Mouse (Mus musculus) midbrain, embryonic 12.5 days (tissue): ENCODE data around the gene AB124611. TPM values are rescaled to one million over a fixed set of nuclear protein-coding genes. Genes with fewer than 3 reads are reported as not detected.
"Not testable (repeated sequence)": the region's sequence is repeated elsewhere in the genome, so short reads cannot be mapped to it uniquely, and the experiment has no call there.

ENCODE experiments used
- ATAC-seq: fragments of 200-750 bp; cut with Nextera tagmentation; 2 replicates; pipeline ENCODE4 v1.8.0; 2017; ENCODE audit warnings: low read depth, moderate TSS enrichment, moderate library complexity; ENCODE audit not compliant: low FRiP score
- H3K27ac ChIP-seq: fragments of 300-500 bp; sonication (generic); replicated peaks from 2 replicates; pipeline ENCODE4 v1.5.1; 2016; ENCODE audit warnings: mild to moderate bottlenecking
- H3K27me3 ChIP-seq: fragments of 300-500 bp; sonication (generic); 2 replicates; pipeline ENCODE4 v1.6.1; 2016; ENCODE audit warnings: mild to moderate bottlenecking
- H3K36me3 ChIP-seq: fragments of 300-500 bp; sonication (generic); 2 replicates; pipeline ENCODE4 v1.6.1; 2016
- H3K4me1 ChIP-seq: fragments of 300-500 bp; sonication (generic); 2 replicates; pipeline ENCODE4 v1.6.1; 2016
- H3K4me2 ChIP-seq: fragments of 300-500 bp; sonication (generic); replicated peaks from 2 replicates; pipeline ENCODE4 v1.6.1; 2016; ENCODE audit warnings: mild to moderate bottlenecking, moderate library complexity
- H3K4me3 ChIP-seq: fragments of 300-500 bp; sonication (generic); 2 replicates; pipeline ENCODE4 v1.5.1; 2016; ENCODE audit warnings: mild to moderate bottlenecking
- H3K9ac ChIP-seq: fragments of 300-500 bp; sonication (generic); replicated peaks from 2 replicates; pipeline ENCODE4 v1.6.1; 2016; ENCODE audit warnings: mild to moderate bottlenecking, moderate library complexity
- H3K9me3 ChIP-seq: fragments of 300-500 bp; sonication (generic); 2 replicates; pipeline ENCODE4 v1.6.1; 2016; ENCODE audit warnings: mild to moderate bottlenecking
- WGBS: fragments of 180-500 bp; shearing (Covaris S2); methylation state at CpG from one replicate; pipeline ENCODE4 v1.1.7; 2016; 5-methylcytosine and 5-hydroxymethylcytosine counted together
- polyA plus RNA-seq: library from polyadenylated mRNA; unstranded; fragments of >200 nt; fragmentation: Nextera tagmentation; extraction: Ambion mirVana; gene quantifications from 2 replicates; pipeline ENCODE4 v1.2.1, GENCODE M21; 2016

Gene AB124611
- polyA plus RNA-seq, 1 experiment from 2014 or later, result 5.9 TPM

DNA sequence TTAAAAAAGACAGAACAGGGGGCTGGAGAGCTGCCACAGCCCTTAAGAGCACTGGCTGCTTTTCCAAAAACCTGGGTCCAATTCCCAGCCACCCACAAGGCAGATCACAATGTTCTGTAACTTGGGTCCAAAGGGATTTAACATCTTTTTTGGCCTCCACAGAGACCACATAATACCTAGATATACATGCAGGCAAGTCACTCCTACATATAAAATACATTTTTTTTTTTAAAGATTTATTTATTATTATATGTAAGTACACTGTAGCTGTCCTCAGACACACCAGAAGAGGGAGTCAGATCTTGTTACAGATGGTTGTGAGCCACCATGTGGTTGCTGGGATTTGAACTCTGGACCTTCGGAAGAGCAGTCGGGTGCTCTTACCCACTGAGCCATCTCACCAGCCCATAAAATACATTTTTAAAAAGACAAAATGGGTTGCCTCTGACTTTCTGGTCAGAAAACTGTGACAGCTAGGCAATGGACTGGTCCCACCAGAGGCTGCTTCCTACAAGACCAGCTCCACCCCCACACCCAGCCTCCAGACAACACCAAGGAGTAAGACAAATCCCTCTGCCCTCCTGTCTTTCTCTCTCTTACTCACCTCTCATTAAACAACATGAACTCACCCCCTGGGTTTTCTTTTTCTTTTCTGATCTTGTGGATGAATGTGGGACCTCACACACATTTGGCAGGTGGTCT lies 1.3 kb downstream of the AB124611 start:
- H3K36me3 ChIP-seq, result peaks cover 11% of the 10 kb centered on the region; the same call in 1 of the 2 replicates
- no peak overlapping the region for H3K4me2 ChIP-seq
- H3K4me3 ChIP-seq, result no peak overlapping the region
- no peaks in the 10 kb centered on the region for H3K9me3 ChIP-seq
- H3K27me3 ChIP-seq, result no peaks in the 10 kb centered on the region
- H3K9ac ChIP-seq, result no peak overlapping the region
- WGBS, result 91% methylated on average over 2 of the region's 2 CpGs
- H3K4me1 ChIP-seq, result no peaks in the 10 kb centered on the region
- no peak for ATAC-seq
- H3K27ac ChIP-seq, result no peak overlapping the region

DNA sequence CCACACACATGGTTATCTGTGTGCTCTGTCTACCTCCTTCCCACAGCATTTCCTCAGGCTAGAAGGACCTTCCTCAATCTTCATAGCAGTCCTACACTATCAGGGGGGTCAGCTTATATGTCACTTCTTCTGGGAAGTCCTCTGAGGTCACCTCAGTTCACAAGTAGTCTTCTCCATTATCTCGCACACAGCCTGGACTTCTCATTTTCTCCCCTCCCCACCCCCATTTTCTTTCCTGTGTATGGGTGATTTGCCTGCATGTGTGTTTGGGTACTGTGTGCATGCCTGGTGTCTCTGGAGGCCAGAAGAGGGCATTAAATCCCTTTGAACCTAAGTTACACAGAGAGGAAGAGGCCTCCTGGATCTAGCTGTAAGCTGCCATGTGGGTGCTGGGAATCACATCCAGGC lies 1.9 kb downstream of the AB124611 start:
- Histone ChIP-seq H3K4me3 (no peak overlapping the region), H3K27me3 (no peaks in the 10 kb centered on the region), H3K9ac (no peak overlapping the region), H3K4me2 (no peak overlapping the region), H3K4me1 (no peaks in the 10 kb centered on the region), H3K27ac (no peak overlapping the region), H3K36me3 (peaks cover 11% of the 10 kb centered on the region; the same call in 1 of the 2 replicates), H3K9me3 (no peaks in the 10 kb centered on the region)
- 33% methylated on average over 1 of the region's 1 CpGs for WGBS
- no peak for ATAC-seq

DNA sequence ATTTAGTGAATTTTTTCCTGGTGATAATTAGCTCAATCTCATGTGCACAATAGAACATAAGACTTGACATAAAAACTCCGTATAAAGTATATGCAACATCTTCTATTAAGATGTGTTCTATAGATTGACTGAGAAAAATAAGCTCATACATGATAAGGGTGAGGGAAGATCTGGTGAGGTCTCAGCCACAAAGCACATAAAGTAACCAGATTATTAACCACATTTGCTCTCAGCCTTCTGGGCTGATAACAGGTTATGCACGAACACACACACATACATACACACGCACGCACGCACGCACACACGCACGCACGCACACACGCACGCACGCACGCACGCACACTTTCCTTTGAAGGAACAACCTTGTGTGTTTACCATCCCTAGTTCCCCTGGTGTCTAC lies 10.5 kb downstream of the AB124611 start:
- ATAC-seq, result no peak
- WGBS, result 99% methylated on average over 14 of the region's 14 CpGs
- no peak overlapping the region for H3K4me2 ChIP-seq
- H3K9ac ChIP-seq, result no peak overlapping the region
- no peak overlapping the region for H3K27ac ChIP-seq
- no peak overlapping the region for H3K4me3 ChIP-seq
- no peaks in the 10 kb centered on the region for H3K27me3 ChIP-seq
- no peaks in the 10 kb centered on the region for H3K4me1 ChIP-seq
- peaks cover 4% of the 10 kb centered on the region; the same call in 1 of the 2 replicates for H3K36me3 ChIP-seq
- H3K9me3 ChIP-seq, result no peaks in the 10 kb centered on the region

DNA sequence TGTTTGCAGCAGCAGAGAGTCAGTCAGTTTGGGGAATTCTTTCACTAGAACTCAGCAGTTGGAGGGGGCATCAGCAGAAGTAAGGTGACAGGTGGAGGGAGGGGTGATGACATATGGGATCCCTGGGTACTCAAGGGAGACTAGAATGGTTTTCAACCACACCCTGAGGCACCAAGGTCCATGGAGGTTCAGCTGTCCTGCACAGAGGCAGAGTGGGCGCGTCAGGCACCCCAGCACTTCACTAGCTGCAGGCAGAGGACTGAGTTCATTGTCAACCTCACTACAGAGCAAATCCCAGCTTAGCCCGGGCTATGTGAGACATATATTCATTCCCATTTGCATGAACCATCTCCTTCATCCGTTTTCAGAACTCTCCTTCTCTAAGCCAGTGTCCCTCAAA lies 11.0 kb downstream of the AB124611 start:
- no peaks in the 10 kb centered on the region for H3K9me3 ChIP-seq
- H3K27me3 ChIP-seq, result no peaks in the 10 kb centered on the region
- H3K9ac ChIP-seq, result no peak overlapping the region
- H3K4me3 ChIP-seq, result no peak overlapping the region
- H3K4me2 ChIP-seq, result no peak overlapping the region
- 80% methylated on average over 4 of the region's 4 CpGs for WGBS
- H3K36me3 ChIP-seq, result peaks cover 4% of the 10 kb centered on the region; the same call in 1 of the 2 replicates
- ATAC-seq, result no peak
- H3K4me1 ChIP-seq, result no peaks in the 10 kb centered on the region
- H3K27ac ChIP-seq, result no peak overlapping the region

DNA sequence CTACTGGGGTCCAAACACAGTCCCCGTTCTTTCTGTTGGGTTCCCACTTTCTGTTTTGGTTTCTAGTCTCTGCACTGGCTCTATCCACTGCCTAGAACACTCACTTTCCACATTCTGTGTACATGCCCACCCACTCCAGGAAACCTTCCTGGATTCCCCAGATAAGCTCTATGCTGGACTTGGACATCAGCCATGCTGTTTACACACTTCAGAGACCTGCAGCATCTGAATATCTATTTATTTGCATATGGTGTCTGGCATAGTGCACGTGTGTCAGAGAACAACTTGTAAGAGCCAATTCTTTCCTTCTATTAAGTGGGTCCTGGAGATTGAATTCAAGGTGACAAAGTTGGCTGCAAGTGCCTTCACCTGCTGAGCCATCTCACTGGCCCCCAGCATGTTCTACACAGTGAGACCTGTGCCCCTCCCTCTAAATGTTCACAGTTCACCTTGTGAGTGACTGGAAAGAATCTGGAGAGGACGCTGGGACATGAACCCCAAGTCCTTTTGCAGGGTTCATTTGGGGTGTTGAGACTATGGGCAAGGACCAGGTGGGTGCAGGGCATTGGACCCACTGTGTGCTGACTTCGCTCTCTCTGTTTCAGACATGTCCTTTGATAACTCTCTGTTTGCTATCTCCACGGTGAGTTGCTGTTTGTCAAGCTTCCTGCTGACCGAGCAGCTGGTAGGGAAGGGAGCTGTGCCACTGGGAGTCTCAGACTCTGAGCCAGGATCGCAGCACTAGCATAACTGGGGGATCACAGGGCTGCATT lies 14.2 kb downstream of the AB124611 start:
- no peak for ATAC-seq
- no peak overlapping the region for H3K4me2 ChIP-seq
- H3K4me1 ChIP-seq, result peaks cover 8% of the 10 kb centered on the region
- no peak overlapping the region for H3K9ac ChIP-seq
- no peak overlapping the region for H3K4me3 ChIP-seq
- H3K27ac ChIP-seq, result no peak overlapping the region
- no peaks in the 10 kb centered on the region for H3K27me3 ChIP-seq
- peaks cover 4% of the 10 kb centered on the region; the same call in 1 of the 2 replicates for H3K36me3 ChIP-seq
- no peaks in the 10 kb centered on the region for H3K9me3 ChIP-seq
- WGBS, result 80% methylated on average over 7 of the region's 7 CpGs

DNA sequence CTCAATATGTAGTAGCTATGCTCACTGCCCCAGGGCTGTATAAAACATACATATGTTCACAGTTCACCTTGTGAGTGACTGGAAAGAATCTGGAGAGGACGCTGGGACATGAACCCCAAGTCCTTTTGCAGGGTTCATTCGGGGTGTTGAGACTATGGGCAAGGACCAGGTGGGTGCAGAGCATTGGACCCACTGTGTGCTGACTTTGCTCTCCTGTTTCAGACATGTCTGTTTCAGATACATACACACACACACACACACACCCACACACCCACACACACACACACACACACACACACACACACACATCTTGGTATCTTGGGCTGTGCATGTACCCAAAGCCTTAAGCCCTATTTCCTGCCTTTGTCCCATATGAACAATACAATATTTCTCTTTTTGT lies 16.0 kb downstream of the AB124611 start:
- not testable (repeated sequence) for H3K9ac ChIP-seq, H3K4me3 ChIP-seq, H3K4me2 ChIP-seq, H3K36me3 ChIP-seq, H3K9me3 ChIP-seq, ATAC-seq, H3K27ac ChIP-seq, H3K27me3 ChIP-seq
- WGBS, result 83% methylated on average over 2 of the region's 2 CpGs
- H3K4me1 ChIP-seq, result peaks cover 13% of the 10 kb centered on the region

DNA sequence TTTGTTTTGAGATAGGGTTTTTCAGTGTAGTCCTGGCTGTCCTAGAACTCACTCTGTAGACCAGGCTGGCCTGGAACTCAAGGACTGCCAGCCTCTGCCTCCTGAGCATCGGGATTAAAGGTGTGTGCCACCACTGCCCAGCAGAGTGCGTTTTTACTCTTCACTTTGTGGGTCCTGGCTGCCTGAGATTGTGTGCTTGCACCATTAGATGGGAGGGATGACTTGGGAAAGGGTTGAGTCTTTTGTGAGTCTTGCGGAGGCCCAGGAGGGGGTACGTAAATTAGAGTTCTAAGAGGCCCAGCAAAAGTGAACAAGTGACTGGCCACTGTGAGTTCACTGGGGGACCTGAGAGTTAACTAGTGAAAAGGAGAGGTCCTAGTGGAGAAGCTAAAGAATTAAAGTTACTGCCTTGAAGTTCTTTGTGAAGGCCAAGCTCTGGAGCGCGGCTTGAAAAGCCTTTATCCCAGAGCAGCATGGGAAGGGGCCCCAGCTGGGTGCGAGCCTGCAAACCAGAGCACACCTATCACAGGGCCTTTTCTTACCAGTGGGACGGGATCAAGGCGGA lies 19.5 kb downstream of the AB124611 start:
- no peaks in the 10 kb centered on the region for H3K9me3 ChIP-seq
- peak overlapping the region; percentile 60 for H3K9ac ChIP-seq
- H3K27me3 ChIP-seq, result no peaks in the 10 kb centered on the region
- H3K27ac ChIP-seq, result peak overlapping the region; percentile 98
- peak overlapping the region; percentile 83 for H3K4me3 ChIP-seq
- H3K4me2 ChIP-seq, result peak overlapping the region; percentile 62
- H3K36me3 ChIP-seq, result peaks cover 8% of the 10 kb centered on the region; the same call in 1 of the 2 replicates
- peaks cover 30% of the 10 kb centered on the region for H3K4me1 ChIP-seq
- 5% methylated on average over 9 of the region's 9 CpGs for WGBS
- peak; percentile 23 for ATAC-seq

DNA sequence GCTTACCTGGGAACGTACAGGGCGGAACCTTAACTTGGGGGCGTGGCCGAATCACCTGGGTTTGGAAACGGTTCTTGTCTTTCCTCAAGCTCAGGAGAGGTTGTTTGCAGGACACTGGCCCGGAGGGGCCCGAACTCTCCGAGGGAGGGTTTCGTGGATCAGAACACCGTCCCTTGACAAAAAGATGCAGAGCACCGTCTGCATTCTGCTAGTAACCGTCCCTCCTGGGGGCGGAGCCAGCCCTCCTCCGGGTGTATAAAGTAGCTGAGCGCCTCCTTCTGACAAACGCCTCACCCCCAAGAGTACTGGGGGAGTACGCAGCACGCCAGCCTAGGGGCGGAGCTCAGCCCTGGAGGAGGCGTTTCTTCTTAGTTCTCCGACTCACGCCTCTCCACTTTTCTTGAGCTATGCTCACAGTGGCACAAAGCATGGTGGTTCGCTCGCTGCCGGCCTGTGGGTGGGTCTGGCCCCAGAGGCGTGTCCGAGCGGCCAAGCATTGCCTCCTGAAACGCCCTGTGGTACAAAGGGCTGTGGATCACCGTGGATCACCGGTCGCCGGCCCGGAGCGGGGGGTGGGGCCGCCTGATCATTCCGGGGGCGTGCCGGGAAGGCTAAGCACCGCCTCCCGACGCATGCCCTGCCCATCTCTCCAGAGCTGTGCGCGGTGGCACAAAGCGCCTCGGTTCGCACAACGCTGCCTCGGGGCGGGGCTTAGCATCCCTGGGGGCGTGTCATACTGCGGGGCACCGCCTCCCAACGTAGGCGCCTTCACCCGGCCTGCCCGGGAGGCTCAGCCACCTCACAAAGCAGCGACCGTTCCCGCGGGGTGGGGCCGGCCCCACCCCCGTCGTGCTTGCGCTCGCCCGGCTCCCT lies 20.2 kb downstream of the AB124611 start:
- under 1% methylated on average over 61 of the region's 67 CpGs for WGBS
- Histone ChIP-seq H3K27ac (peak overlapping the region; percentile 98), H3K27me3 (no peaks in the 10 kb centered on the region), H3K4me1 (peaks cover 30% of the 10 kb centered on the region), H3K9me3 (no peaks in the 10 kb centered on the region), H3K4me2 (peak overlapping the region; percentile 62), H3K9ac (peak overlapping the region; percentile 60), H3K4me3 (peak overlapping the region; percentile 83), H3K36me3 (peaks cover 15% of the 10 kb centered on the region)
- ATAC-seq, result peak; percentile 95

DNA sequence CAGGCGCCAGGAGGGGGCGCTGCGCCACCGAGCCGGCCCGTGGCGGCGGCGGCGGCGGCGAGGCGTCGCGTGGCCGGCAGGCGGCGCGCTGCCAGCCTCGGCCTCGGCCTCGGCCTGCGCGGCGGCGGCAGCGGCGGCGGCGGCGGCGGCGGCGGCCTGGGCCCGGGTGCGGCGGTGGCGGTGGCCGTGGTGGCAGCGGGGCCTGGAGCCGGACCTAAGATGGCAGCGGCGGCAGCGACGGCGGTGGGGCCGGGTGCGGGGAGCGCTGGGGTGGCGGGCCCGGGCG lies 20.8 kb downstream of the AB124611 start, which contains the start of gene Carm1:
Gene Carm1 (plus strand): TSS at position 106 of the 286 bp plus-strand sequence.
- no peaks in the 10 kb centered on the region for H3K27me3 ChIP-seq
- peaks cover 30% of the 10 kb centered on the region for H3K4me1 ChIP-seq
- peak within 1 kb of the TSS; percentile 76 for H3K4me2 ChIP-seq
- peak within 1 kb of the TSS; percentile 93 for H3K9ac ChIP-seq
- H3K36me3 ChIP-seq, result peaks cover 19% of the 10 kb centered on the region
- WGBS, result 0% methylated on average over 29 of the region's 52 CpGs
- no peaks in the 10 kb centered on the region for H3K9me3 ChIP-seq
- H3K27ac ChIP-seq, result peak within 1 kb of the TSS; percentile 98
- H3K4me3 ChIP-seq, result peak within 1 kb of the TSS; percentile 83
- ATAC-seq, result peak; percentile 55

DNA sequence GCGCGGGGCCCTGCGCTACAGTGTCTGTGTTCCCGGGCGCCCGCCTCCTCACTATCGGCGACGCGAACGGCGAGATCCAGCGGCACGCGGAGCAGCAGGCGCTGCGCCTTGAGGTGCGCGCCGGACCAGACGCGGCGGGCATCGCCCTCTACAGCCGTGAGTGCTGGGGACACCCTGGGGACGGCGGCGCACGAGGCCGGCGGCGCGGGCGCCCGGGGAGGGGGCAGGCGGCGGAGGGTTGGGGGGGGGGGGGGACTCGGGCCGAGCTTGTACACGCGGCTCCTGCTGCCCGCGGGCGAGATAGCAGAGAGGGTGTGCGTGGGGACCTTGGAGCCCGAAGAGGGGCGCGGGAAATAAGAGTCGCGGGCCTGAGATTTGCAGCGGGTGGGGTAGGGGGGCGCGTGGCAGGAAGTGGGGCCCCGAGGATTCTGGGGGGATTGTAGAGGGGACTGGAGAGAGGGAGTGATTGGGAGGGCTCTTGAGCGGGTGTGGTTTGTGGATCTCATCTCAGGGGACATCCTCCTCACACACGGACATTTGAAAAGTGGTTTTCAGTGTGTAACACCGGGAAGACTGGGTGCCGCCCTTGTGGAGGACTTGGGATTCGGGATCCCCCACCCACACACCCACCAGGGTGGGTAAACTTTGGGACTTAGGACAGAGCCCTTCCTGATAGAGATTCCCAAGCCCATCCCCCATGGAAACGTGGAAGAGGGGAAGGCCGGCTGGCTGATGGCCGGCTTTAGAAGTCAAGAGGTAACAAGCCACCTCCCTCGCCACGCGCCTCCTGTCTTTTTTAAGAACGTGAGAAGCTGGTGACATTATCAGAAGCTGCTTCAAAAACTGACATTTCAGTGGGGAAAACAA lies 21.3 kb downstream of the AB124611 start:
- peak; percentile 42 for ATAC-seq
- Histone ChIP-seq H3K4me3 (peak overlapping the region; percentile 83), H3K36me3 (peaks cover 19% of the 10 kb centered on the region), H3K4me1 (peaks cover 30% of the 10 kb centered on the region), H3K27ac (peak overlapping the region; percentile 98), H3K9ac (peak overlapping the region; percentile 93), H3K27me3 (no peaks in the 10 kb centered on the region), H3K9me3 (no peaks in the 10 kb centered on the region), H3K4me2 (peak overlapping the region; percentile 76)
- 1% methylated on average over 31 of the region's 66 CpGs for WGBS

DNA sequence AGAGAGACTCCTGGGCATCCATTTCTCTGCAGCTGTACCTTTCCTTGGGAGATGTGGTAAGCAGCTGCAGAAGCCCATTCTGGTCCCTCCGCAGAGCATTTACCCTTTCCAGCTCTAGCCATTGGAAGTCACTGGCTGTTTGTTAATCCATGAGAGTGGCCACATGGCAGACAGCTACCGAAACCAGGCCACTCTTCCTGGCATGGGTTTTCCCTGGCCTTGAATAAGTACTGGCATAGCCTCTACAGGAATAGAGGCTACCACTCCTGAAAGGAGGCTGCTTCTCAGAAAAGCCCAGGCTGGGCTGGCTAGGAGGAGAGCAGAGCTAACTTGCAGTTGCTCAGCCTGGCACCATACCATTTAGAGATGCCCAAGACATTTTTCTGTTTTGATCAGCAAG lies 25.1 kb downstream of the AB124611 start:
- Histone ChIP-seq H3K4me3 (no peak overlapping the region), H3K9ac (no peak overlapping the region), H3K4me1 (peaks cover 16% of the 10 kb centered on the region), H3K36me3 (peaks cover 27% of the 10 kb centered on the region), H3K4me2 (no peak overlapping the region), H3K9me3 (no peaks in the 10 kb centered on the region), H3K27me3 (no peaks in the 10 kb centered on the region), H3K27ac (no peak overlapping the region)
- 92% methylated on average over 2 of the region's 2 CpGs for WGBS
- ATAC-seq, result no peak
